Mouse (Mus musculus): Measurements from ENCODE around the gene Xcl1.

GRCm38 (mm10) chr1:164966095-164966698 lies 30.9 kb upstream of the Xcl1 start:
- no peak for TF ChIP-seq TAL1 (IDR thresholded peaks at IDR 0.05; ENCODE audit: low read length)
- TF ChIP-seq GATA1 (IDR thresholded peaks at IDR 0.05; ENCODE audit: low read length): no peak
